Mouse (Mus musculus) liver, adult 2 months (tissue): ENCODE results near the gene Gm20388.

Experiments
- CTCF ChIP-seq: fragments of 200-500 bp; IDR thresholded peaks from 2 replicates; pipeline ENCODE4 v1.5.1; 2011; ENCODE audit warnings: low read depth, low read length, control low read depth
- POLR2A ChIP-seq: fragments of 200-500 bp; IDR thresholded peaks from 2 replicates; pipeline ENCODE4 v1.6.1; 2011; ENCODE audit warnings: low read length, control low read depth; ENCODE audit not compliant: insufficient read depth; ENCODE audit errors: extremely low read depth

- no peak for TF ChIP-seq CTCF
- TF ChIP-seq POLR2A, result no peak
These were observed 1125.0 kb downstream of the Gm20388 start for GRCm38 (mm10) chr8:121035611-121036010.
